Mouse (Mus musculus) c-Kit-positive CD71-positive TER-119-positive erythroid progenitor cells, embryonic 14.5 days (primary cell): ENCODE data around the gene C1rl.
A peak's percentile ranks its signal among the peaks of the same experiment; 100 is the strongest.
"Not testable (repeated sequence)": the region's sequence is repeated elsewhere in the genome, so short reads cannot be mapped to it uniquely, and the experiment has no call there.

ENCODE experiments used
- DNase-seq: peaks from one replicate; pipeline ENCODE4 v3.0.0-alpha.2; 2013; ENCODE audit warnings: low spot score

C1rl gene

DNA sequence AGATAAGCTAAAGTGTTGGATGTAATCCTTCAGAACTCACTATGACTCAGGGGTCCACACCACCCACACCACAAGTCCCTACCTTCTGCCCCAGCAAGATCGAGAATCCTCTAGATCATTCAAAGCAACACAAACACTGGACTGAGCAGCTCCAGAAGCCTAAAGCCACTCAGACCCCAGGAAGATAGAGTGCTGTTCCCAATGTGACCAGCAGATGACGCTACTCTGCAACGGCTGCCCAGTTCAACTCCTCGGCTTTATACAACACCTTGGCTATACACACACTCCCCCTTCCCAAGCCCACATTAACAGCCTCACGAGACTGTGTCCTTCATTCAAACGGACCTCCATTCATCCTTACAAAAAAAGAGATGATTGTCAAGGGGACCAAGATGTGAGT, 20.1 kb upstream of the C1rl start:
- DNase-seq: peak; percentile 74

DNA sequence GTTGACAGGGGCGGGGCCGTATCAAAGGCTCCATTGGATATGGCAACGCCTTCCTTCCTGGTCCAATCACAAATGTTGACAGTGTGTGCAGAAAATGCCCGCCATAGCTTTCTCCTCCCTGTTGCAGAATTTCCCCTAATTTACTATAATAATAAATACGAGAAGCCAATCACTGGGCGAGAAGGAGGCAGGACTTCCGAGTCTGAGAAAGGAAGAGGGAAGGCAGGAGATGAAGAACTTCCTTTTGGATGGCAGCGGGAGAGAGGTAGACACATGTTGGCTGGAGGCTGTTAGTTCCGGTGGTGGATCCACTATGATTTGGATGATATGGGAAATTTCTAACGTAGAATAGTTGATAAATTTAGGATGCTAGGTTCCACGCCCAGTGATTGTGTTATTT, 18.3 kb upstream of the C1rl start:
- no peak for DNase-seq

DNA sequence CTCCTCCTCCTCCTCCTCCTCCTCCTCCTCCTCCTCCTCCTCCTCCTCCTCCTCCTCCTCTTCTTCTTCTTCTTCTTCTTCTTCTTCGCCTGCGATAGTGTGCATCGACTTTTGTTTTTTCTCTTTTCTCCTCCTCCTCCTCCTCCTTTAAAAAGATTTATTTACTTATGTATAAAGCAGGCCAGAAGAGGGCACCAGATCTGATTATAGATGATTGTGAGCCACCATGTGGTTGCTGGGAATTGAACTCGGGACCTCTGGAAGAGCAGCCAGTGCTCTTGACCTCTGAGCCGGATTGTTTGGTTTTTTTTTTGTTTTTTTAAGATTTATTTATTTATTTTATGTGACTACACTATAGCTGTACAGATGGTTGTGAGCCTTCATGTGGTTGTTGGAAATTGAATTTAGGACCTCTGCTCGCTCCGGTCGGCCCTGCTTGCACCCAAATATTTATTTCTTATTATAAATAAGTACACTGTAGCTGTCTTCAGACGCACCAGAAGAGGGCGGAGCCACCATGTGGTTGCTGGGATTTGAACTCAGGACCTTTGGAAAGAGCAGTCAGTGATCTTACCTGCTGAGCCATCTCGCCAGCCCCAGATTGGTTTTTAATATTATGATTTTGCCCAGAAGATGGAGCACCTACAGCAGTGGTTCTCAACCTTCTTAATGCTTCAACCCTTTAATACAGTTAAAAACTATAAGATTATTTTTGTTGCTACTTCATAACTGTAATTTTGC, 17.4 kb upstream of the C1rl start:
- DNase-seq: not testable (repeated sequence)

DNA sequence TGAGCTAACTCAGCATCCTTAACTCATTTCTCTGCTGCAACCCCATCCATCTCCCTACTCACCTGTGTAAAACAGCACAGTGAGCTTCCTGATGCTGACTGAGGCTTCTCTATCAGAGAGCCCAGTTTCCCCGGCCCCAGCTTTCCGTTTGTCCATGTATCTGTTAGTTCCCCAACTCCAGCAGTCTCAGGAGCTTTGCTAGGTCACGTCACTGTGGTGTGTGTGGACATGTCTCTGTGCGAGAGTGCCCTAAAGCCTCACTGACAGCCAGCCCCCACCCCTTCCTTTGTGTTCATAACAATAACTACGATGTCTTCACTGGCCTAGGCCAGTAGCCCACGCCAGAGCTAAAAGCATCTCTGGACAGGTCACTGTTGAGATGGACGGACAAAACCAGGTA, 16.7 kb upstream of the C1rl start:
- no peak for DNase-seq

DNA sequence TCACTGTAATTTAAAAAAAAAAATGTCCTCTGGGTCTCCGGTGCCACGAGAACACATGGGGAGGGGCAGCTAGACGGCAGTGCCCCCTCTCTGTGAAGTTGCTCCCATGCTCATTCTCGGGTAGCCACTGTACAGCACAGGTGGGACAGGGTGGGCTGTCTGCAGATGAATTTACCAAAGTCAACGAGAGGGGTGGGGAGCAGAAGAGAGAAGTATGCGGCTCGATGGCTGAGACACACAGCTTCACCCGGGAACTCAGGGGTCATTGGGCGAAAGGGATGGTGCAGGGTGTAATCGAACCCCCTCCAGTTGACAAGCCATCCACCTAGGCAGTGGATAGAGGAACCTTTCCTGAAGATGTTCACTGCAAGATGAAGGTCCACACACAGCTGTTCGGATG, 16.1 kb upstream of the C1rl start:
- no peak for DNase-seq

DNA sequence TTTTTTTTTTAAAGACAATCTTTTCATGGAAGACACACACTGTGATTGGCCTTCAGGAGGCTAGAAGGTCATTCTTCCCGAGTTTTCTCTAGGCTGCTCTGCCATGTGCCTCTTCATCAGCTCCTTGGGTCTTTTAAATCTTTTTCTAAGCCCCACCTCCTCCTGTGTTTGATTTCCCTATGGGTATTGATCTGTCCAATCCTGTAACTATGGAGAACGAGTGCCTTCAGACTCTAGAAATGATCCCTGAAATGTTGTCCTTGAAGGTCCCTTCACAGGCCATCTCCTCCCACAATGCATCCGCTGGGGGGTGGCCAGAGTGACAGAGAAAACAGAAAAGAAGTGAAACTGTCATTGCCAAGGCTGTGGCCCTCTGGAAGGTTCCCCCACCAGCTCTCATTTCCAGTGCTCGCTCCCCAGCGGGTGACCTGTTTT, 15.7 kb upstream of the C1rl start:
- DNase-seq: no peak

DNA sequence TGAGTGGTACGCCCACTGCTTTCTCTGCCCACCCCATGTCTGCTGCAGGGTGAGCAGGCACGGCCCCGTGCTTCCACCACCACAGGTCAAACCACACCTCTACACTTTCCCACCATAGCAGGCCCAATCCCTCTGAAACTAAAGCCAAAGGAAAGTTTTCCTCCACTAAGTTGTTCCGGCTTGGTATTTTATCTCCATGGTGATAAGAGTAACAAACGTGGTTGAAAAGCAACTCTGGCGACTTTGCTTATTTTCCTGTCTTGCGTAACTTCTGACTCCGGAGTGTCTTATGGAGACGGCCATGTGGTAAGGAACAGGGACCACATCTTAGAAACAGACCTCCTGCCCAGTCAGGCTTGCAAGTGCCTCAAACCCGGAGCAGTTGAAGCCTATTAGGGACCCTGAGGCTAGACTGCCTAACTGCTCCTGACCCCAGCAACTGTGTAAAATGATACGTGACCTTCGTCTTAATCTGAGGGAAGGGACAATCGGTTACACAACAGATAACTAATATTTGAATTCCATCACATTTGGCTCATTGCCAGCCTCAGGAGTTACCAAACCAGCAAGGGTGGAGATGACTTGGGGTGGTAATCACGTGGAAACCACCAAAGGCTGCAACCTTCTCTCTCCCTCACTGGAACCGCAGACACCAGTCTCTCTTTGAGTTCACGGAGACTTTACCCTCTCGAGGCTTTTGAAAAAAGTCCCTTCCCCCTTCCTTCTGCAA, 14.8 kb upstream of the C1rl start:
- no peak for DNase-seq

DNA sequence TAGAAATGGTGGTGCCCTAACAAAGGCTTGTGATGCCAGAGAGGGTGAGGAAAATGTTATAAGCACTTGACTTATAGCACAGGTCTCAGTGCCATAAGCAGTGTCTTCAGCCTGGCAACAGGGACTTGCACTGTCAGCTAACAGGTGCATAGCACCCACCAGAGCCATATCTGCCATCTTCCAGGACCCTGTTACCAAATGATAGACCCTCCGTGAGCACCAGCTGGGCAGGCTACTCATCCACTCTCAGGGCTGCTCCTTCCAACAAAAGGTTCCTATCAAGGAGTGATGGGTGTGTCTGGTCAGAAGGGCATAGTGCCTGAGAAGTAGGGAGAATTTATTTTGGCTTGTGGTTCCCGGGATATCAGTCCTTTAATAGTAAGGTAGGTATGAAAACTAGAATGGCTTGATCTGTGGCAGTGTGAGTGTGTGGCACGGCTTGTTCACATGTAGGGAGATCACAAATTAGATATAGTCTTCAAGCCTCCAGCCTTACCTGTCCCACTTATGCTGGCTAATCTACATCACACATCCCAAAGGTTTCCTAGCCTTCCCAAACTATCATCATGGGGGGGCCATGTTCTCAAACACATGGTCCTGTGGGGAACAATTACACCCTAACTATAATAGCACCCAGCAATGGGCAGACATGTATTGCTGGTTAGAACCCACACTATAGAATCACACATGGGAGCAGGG, 13.9 kb upstream of the C1rl start:
- DNase-seq: no peak

DNA sequence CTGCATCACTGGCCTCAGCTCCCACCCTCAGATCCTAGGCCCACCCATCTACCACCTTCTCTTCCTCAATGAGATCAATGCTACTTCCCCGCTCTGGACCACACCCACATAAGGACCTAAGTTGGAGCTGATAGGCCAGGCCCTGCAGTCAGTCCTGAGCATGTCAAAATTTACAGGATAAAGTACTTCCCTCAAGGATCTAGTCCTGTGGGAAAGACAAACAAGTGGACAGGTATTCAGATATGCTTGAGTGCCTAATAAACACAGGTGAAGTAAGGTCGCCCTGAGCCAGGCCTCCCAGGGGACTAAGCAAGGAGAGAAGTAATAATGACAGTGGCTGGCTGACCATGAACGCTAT, 13.4 kb upstream of the C1rl start:
- no peak for DNase-seq

DNA sequence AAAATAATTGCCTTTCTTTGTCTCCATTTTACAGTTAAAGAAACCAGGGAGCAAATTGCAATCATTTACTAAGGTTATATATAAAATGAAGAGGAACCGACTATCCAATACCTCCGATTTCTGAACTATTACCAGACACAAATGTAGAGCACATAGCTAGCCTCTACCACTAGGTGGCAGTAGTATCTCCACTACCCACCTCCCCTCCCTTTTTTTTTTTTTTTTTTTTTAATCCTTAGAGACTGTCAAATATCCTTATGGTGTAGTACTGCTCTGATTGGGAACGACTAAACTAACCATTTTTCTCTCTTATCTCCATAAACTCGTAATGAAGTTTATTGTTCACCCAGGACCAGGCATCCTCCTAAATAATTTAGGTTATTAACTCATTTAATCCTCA, 12.6 kb upstream of the C1rl start:
- no peak for DNase-seq

DNA sequence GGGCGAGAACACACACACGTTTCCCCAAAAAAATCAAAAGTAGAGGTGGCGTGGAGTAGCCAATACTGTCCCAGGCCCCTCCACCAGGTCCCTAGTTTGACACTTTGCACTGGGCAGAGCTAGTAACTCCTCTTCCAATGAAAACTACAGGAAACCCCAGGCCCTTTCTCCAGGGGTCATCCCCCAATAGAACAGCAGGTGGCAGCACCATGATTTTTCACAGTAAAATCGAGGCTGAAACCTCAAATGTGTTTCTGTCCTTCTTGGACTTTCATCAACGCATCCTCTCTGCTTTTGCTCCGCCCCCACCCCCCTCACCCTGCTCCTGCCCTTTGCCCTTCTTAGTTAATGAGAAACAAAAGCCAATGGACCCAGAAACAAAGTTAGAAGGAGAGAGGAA, 11.3 kb upstream of the C1rl start:
- DNase-seq: no peak

DNA sequence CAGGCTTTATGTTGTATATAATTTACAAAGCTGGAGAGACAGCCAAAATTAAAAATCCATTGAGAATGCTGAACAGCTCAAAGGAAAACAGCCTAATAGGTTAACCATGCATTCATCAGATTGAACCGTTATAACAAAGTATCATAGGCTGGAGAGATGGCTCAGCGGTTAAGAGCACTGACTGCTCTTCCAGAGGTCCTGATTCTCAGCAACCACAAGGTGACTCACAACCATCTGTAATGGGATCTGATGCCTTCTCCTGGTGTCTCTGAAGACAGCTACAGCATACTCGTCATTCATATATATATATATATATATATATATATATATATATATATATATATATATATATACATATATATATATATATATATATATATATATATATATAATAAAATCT, 9.1 kb upstream of the C1rl start:
- DNase-seq: not testable (repeated sequence)

DNA sequence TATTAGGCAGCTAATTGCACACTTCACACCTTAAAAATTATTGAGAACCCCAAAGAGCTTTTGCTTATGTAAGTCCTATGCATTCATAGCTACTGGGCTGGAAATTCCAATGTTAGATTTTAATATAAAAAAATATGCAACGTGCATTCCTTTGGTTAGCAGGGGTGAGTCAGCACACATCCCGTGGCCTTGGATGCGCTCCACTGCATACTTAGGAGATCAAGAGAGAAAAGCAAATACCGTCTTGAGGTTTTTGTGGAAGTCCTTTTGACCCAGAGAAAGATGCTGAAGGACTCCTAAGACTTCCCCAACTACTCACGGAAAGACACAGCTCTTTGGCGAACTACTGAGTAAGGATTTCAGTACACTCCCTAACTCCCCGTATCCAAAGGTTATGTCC, 8.1 kb upstream of the C1rl start:
- no peak for DNase-seq

DNA sequence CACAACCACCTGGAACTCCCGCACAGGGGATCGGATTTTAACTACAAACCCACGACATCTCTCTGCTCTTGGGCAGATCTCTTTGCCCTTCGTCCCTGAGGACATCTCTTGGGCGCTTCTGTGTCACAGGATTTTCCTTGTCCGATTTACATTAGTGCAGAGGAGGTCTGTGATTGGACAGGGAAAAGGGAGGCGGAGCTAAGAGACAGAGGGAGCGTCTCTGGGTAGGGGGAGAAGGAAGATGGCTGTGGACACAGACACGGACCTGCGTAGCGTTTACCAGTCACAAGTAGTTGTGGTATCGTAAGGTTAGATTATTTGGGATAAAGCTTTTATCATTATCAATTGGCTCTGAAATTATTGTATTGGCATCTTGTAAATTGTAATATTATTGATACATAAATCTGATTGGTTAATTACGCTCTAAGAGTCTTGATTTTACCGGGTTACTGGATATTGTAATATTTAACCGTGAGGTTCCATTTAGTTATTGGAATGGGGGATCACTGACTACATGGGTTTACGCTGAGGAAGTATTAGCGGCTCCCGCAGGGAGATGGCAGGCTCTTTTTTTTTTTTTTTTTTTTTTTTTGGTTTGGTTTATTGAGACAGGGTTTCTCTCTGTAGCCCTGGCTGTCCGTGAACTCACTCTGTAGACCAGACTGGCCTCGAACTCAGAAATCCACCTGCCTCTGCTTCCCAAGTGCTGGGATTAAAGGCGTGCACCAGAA, 7.3 kb upstream of the C1rl start:
- DNase-seq: no peak

DNA sequence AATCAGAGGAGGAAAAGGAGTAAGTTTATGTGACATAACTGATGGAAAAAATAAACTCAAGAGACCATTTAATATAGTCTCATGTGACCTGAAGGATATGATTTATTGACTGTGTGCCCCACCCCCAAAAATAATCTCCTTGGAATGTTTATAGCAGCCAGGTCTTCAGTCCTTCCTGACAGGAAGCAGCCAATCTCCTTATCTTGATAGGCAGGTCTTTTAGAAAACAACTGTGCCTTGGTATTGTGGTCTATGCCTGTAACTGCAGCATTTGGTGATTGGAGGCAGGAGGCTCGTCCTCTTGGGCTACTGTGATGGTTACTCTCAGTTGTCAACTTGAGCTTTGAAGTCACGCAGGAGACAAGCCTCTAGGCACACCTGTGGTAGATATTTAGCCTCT, 5.4 kb upstream of the C1rl start:
- no peak for DNase-seq

DNA sequence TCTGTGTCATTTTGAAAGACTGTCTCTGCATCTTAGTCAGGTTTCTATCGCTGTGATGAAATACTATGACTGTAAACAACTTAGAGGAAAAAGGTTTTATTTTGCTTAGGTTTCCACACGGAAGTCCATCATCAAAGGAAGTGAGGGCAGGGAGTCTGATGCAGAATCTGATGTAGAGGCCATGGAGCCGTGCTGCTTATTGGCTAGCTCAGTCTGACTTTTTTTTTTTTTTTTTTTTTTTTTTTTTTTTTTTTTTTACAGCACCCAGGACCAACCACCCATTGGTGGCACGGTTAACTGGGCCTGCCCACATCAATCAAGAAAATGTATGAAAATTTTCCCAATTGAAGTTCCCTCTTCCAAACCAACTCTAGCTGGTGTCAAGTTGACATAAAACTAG, 4.0 kb upstream of the C1rl start:
- DNase-seq: no peak

DNA sequence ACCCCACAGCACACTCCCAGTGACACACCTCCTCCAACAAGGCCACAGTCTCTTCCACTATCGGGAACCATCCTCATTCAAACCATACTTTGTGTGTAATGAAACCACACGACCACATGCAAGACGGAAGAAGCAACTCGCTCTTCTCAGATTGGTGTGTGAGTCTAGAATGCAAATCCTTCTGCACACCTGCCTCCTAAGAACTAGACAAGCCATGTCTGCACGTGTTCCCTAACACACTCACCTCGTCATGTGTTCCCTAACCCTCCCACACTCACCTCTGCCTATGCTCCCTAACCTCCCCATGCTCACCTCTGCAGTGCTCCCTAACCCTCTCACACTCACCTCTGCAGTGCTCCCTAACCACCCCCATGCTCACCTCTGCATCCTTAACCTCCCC, 1.5 kb upstream of the C1rl start:
- no peak for DNase-seq

DNA sequence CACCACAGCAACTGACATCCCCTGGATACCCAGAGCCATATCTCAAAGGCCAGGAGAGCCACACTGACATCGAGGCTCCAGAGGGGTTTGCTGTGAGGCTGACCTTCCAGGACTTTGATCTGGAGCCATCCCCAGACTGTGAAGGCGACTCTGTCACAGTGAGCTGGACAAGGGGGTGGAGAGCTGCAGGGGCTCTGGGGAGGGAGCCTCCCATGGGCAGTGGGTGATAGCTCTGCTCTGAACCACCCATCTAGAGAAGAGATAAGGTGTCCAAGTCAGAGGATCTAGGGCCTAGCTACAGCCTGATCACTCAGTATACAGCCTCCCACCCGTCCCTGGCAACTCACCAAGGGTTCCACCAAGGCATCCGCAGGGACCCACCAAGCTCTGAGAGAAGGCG, 973 bp downstream of the C1rl start:
- DNase-seq: no peak

DNA sequence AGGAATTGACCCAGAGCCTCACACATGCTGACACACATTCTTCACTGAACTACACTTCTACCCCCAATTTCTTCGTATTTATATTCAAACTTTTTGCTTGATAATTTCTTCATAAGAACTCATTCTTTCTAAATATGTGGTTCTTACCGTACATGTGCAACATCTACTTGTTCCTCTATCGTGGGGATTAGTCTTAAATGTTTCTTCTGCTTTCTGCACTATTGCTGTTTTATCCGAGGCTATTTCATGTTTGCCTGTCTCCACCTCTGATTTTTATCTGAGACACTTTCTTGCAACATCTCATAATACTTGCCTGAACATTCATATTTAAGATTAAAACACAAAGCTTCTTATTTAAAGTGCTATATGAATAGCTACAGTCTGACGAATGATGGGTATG, 3.1 kb downstream of the C1rl start:
- no peak for DNase-seq

DNA sequence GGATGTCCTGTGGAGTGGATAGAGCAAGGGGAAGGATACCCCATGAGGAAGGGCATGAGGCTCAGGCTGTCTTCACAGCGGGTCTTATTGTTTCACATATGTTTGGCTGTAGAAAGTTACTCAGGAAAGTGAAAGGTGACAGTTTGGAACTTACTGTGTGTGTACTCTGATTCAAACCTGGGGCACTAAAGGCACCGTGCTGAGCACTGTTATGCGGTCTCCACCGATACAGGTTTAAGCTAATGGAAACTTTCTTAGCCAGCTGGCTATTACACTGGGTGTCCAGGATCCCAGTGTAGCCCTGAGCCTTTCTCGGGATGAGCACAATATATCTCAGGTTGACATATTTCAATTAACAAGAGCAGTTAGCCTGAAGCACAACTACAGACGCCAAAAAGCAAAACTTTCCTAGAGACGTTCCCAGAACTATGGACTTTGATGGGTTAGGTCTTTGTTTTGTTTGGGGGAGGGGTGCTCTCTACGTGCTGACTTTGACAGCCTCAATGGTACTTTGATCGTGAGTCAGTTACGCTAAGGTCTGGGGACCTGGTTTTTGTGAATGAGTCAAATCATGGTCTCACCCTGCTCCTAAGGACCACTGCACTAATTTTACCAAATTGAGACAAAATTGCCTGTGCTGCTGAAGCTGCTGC, 7.1 kb downstream of the C1rl start:
- no peak for DNase-seq

DNA sequence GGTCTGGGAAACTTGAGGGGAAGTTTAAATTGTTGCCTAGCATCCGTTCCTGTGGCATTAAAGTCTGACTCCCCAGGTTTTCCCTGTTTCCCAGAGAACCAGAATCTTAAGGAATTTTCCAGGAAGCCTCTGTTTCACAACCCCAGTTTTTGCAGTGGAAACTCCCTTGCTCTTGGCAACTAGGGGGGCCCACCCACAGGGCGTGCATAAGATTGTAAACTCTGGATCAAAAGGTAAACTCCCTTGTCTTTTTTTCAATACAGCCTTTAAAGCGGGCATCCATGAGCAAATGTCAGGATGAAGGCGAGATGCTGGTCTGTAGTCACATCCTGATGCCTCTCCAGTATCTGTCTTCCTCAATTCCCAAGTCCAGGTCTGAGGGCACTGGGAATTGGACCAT, 8.6 kb downstream of the C1rl start:
- DNase-seq: no peak

DNA sequence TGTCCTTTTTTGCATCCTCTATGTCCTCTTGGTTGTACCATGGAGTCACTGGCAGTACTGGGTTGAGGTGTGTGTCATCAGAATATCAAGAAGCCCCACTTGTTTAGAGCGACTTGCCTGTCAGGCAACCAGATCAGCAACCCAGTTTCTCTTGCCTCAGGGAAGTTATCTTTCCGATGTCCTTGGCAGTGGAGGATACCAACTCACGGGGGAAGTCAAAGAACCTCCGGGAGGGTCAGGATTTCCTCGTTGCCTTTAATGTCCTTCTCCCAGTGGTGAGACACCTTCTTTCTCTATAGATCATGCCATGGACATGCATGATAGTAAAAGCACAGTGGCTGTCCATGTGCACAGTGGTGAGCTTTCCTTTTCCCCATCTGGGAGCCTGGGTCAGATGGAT, 9.1 kb downstream of the C1rl start:
- no peak for DNase-seq
